Mouse (Mus musculus): ENCODE data around the gene Mfsd5.

Gene Mfsd5

GRCm38 (mm10) chr15:102279092-102279782 lies at the start of gene Mfsd5:
TSS of gene Mfsd5 (plus strand) at chr15:102279454.
- peak; percentile 94 for DNase-seq (ENCODE audit: extremely low spot score, low spot score)

- no peak for DNase-seq (ENCODE audit: extremely low spot score, low spot score)
Measured at GRCm38 (mm10) chr15:102230408-102231321, 48.6 kb upstream of the Mfsd5 start.

GRCm38 (mm10) chr15:102231748-102232147 lies 47.5 kb upstream of the Mfsd5 start, which contains the start of gene Itgb7:
TSS of gene Itgb7 (minus strand) at chr15:102231944.
- DNase-seq (ENCODE audit: extremely low spot score, low spot score), result no peak

GRCm38 (mm10) chr15:102232764-102233163 lies 46.5 kb upstream of the Mfsd5 start:
- no peak for DNase-seq (ENCODE audit: extremely low spot score, low spot score)

- no peak for DNase-seq (ENCODE audit: extremely low spot score, low spot score)
Measured at GRCm38 (mm10) chr15:102233896-102234295, 45.4 kb upstream of the Mfsd5 start.

- no peak for DNase-seq (ENCODE audit: extremely low spot score, low spot score)
Measured at GRCm38 (mm10) chr15:102235371-102236027, 43.8 kb upstream of the Mfsd5 start.

GRCm38 (mm10) chr15:102238543-102239259 lies 40.6 kb upstream of the Mfsd5 start:
- DNase-seq (ENCODE audit: extremely low spot score, low spot score), result no peak

GRCm38 (mm10) chr15:102239260-102239590 lies 40.0 kb upstream of the Mfsd5 start:
- peak; percentile 87 for DNase-seq (ENCODE audit: extremely low spot score, low spot score)

- no peak for DNase-seq (ENCODE audit: extremely low spot score, low spot score)
Measured at GRCm38 (mm10) chr15:102239851-102240250, 39.4 kb upstream of the Mfsd5 start.

- DNase-seq (ENCODE audit: extremely low spot score, low spot score), result no peak
Measured at GRCm38 (mm10) chr15:102240607-102241006, 38.6 kb upstream of the Mfsd5 start.

- DNase-seq (ENCODE audit: extremely low spot score, low spot score), result no peak
Measured at GRCm38 (mm10) chr15:102242404-102243228, 36.6 kb upstream of the Mfsd5 start.

- no peak for DNase-seq (ENCODE audit: extremely low spot score, low spot score)
Measured at GRCm38 (mm10) chr15:102243229-102244190, 35.7 kb upstream of the Mfsd5 start.

- no peak for DNase-seq (ENCODE audit: extremely low spot score, low spot score)
Measured at GRCm38 (mm10) chr15:102244306-102245191, 34.7 kb upstream of the Mfsd5 start.

GRCm38 (mm10) chr15:102245461-102245881 lies 33.8 kb upstream of the Mfsd5 start:
- DNase-seq (ENCODE audit: extremely low spot score, low spot score), result peak; percentile 42

- peak; percentile 69 for DNase-seq (ENCODE audit: extremely low spot score, low spot score)
Measured at GRCm38 (mm10) chr15:102245891-102246741, 33.1 kb upstream of the Mfsd5 start.

- DNase-seq (ENCODE audit: extremely low spot score, low spot score), result peak; percentile 87
Measured at GRCm38 (mm10) chr15:102246866-102247251, 32.4 kb upstream of the Mfsd5 start.

Data from neural tube, embryonic 10.5 days (tissue).